Mouse (Mus musculus): ENCODE data around the gene Nrxn1.
"Not testable (repeated sequence)": the region's sequence is repeated elsewhere in the genome, so short reads cannot be mapped to it uniquely, and the experiment has no call there.

Nrxn1 gene

DNA sequence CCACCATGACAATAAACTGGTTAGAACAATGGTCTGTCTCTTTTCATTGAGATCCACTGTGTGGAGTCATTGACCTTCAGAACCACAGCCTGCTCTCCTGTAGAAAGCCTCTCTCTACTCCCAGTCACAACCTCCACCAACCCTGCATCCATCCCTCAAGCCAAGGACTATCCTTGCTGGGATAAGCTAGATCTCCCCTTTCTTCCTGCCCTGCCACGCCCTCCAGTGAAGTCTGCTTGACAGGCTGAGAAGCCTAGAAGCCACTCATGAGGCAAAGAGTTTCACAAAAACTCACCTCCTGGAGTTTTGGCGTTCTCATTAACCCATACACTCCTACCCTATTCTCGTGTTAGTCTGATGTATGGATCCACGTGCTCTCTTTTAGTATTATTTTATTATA lies 821.7 kb downstream of the Nrxn1 start:
- no peak for DNase-seq (ENCODE audit: low spot score)

DNA sequence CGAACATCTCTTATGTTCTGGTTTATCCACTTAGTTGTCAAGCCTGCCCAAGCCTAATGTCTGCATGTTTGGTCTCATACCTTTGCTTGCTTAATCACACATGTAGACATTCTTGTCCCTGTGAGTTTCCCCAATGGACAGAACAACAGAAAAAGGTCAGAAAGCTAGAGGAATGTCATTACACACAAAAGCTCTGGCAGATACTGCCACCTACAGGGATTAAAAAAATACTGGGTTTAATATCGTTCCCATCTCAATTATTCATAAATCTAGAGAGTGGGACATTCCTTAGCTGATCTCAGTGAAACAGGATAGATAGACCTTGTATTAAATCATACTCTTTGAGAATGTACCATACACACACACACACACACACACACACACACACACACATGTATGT lies 823.7 kb downstream of the Nrxn1 start:
- DNase-seq (ENCODE audit: low spot score): no peak

DNA sequence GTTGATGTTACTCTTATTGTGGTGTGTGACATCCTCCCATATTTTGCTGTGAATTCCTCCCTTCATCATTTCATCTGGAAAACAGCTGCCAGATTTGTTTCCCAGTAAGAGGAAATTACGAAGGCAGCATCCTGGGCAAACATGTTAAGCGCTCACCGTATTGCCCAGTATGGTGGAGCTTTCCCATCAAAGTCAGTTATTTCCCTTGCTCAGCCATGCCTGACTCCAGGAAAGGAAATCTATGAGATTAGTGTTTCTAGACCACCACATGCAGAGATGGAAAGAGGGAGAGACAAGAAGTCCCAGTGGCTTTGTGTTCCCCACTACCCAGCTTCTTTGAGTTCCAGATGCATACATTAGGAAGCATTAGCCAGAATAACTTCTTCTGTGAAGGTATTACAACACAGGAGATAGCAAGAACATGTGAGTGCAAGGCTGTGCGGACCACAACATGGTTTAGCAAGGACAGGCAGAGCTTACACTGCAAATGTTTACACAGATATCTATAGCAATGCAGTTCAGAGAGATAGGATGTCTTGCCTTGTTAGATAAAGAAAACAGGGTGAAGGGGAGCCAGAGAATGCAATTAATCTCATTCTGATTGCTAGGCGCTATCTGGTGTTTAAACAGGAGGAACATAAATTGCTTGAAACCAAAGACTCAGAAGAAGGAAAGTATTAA lies 839.3 kb downstream of the Nrxn1 start:
- DNase-seq (ENCODE audit: low spot score): no peak

DNA sequence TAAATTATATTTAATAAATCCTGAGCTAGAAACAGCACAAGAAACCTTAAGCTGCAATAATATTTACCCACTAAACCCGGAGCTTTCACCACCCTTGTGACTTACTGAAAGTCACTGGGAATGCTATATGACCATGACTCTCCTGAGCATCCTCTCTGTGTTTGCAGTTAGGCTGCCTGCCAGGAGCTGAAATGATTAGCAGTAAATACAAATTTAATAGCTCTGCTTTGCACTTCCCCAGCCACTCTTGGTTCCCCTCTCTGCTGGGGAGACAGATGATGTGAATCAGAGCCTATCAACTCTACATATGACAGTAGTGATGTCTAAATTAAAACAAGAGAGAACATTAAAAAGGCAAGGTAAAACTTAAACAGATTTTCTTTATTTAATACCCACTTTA lies 840.7 kb downstream of the Nrxn1 start:
- DNase-seq (ENCODE audit: low spot score): no peak

DNA sequence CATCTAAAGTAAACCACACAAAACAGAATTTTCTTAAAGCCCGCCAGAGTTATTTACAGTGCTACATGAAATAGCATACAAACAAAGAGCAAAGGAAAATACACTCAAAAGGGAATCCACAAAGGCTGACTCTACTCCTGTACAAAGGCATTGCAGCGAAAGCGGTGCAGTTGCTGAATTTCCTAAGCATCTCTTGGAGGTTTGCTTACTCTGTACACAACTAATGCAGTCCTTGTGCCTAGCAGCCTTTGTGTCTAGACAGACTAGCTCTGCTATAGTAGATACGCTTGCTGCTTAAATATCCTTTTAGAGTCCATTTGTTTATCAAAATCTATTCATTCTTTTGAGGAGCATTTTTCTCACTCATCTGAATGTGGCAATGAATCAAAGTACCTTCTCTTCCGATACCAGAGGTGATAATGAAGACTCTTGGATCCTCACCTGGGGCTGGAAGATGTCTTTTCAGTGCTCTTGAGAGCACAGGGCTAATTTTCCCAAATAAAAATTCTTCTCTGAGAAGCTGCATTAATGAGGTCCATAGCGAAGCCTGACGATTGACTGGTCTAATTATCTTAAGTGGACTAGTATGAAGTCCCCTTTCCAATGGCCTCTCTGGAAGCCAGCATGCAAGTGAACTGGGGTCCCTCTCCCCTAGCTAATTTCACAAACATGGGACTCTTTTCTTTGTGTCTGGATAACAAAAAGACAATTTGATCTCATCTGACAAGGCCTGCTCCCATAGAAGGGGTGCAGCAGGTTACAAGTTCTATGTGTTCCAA lies 845.6 kb downstream of the Nrxn1 start:
- DNase-seq (ENCODE audit: low spot score): no peak

DNA sequence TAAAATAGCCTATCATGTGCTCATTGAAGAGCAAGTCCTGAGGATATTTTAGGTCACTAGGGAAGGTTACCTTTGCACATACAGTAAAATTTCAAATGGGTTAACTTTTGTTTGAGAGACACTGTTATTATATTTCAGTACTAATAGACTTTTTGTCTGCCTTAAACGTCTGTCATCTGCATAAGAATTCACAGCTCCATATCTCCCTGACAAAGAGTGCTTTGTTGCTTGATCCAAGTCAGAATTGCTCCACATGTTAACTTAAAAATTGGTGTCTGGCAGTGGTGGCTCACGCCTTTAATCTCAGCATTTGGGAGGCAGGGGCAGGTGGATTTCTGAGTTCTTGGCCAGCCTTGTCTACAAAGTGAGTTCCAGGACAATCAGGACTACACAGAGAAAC lies 848.5 kb downstream of the Nrxn1 start:
- no peak for DNase-seq (ENCODE audit: low spot score)

DNA sequence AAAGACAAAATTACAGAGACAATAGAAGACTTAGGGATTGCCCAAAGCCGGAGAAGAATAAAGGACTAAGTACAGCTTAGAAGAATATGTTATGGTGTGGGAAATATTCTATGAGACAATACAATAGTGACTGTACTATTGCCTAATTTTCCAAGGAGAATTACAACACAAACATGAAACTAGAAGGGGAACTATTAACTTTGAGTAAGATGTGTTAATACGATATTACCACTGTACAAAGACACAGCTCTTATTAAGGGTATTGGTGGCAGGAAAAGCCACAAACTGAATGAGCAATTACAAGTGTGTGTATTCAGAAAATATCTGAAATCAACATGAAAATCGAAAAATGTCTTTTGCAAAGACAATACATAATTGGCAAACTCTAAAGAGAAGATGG lies 853.9 kb downstream of the Nrxn1 start:
- no peak for DNase-seq (ENCODE audit: low spot score)

DNA sequence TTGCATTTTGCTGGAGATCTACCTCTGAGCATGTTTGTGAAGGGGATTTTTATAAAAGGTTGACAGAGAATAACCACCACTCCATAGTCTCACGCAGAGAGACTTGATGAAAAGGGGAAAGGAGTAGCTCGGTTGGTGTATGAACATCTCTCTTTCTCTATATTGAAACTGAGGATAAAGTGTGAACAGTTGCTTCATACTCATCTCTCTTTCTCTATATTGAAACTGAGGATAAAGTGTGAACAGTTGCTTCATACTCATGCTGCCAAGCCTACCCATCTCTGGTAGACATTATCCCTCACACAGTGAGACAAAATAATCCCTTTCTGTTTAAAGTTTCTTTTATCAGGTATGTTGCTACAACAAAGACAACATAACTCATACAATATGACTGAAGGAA lies 854.4 kb downstream of the Nrxn1 start:
- DNase-seq (ENCODE audit: low spot score): no peak

DNA sequence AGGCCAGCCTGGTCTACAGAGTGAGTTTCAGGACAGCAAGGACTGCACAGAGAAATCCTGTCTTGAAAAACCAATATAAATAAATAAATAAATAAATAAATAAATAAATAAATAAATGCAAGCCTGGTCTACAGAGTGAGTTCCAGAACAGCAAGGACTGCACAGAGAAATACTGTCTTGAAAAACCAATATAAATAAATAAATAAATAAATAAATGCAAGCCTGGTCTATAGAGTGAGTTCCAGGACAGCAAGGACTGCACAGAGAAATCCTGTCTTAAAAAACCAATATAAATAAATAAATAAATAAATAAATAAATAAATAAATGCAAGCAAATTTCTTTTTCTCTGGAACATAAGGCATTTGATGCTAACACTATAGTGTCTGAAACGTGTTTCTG lies 857.2 kb downstream of the Nrxn1 start:
- DNase-seq (ENCODE audit: low spot score): not testable (repeated sequence)

DNA sequence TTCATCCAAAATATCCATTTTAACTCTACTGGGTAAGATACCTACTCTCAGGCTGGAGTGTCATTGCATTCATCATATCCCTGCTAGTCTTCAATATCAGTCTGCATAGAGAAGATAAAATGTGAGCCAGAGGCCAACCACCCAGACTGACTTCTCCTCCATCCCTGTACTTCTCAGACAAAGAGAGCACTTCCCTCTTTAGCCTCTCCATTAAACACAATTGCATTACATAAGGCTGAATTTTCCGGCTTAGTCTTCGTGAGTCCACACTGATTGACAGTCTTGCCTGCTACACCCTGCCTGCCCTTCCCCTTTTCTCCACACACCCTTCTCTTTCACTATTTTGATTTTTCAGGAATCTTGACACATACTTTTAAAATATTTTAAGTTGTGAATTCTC lies 858.1 kb downstream of the Nrxn1 start:
- DNase-seq (ENCODE audit: low spot score): no peak

DNA sequence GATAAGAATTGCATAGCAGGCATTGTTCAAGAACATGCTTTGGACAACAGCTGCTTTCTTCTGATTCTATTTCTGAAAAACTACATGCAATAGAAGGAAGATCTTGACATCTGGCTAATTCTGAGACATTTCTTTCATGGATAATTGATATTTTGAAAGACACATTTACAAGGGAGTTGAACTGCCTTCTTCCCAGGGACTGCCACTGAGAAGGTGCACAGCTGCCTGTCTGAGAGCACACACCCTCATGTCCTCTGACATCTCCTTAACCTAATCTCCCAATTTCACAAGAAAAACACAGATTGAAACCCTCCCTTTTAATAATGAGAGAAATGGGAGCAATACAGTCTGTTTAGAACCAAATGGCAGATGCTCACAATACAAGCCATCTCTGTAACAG lies 884.3 kb downstream of the Nrxn1 start:
- no peak for DNase-seq (ENCODE audit: low spot score)

DNA sequence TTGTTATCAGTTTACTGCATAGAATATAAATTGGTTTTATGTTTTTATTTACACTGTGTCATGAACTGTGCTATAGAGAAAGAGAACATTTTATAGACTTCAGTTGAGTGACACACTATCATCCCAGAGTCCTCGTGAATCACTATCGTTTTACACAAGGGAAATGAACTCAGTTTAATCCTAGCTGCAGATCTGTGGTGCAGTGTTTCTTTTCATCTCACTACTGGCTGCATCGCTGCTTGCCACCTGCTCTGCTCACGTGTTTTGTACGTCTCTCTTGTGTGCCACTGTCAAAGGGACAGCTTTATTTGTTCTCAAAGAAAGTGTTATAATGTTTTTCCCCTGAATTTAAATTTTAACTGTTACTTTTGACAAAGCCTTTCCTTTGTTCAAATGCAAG lies 885.3 kb downstream of the Nrxn1 start:
- no peak for DNase-seq (ENCODE audit: low spot score)

DNA sequence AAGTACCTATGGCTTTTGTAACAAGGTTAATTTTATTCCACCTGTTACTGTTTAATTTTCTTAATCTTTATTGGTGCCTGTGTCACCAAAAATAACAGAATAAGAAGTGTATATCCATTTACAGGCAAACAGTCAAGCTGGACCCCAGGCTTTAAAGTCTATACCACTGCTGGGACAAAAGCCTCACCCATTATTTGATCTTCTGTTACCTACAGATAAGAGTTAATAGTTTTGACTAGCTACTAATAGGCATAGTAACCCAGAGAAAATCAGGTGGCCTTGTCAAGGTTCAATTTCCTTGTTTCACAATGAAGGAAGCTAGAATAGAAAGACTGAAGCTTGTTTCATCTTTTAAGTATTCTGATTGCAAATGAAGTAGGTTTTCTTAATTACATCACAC lies 888.9 kb downstream of the Nrxn1 start:
- no peak for DNase-seq (ENCODE audit: low spot score)

DNA sequence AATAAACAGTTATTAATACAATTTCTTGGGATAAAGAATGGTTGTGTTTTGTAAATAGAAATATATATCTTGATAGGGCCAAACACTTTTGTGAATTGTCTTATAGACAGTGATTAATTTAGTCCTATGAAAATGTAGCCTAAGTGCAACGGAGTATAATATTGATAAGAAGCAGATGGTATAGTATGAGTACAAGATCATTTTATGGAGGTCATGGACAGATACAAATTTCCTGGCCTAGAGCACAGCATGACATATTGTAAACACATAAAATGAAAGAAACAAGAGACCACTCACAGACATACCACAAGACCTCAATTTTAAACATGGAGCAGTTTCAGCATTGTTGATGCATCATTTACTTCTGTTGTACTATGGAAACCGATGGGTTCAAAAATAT lies 890.1 kb downstream of the Nrxn1 start:
- no peak for DNase-seq (ENCODE audit: low spot score)

DNA sequence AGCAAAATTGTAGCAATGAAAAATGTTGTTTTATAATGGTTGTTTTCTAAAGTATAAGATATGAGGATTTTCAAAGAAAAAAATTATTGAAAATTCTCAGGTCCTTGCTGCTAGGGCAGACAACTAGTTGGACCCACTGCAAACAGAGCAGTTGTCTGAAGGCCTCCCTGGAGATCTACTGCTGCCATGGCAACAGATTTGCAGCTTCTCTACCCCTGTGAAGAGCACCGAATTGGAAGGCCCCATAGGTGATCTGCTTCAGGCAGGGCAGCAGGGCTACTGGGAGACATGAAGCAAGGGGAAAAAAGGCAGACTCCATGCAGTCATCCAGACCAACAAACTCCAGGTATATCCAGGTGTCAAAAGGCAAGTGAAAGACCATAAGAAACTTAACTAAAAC lies 896.1 kb downstream of the Nrxn1 start:
- DNase-seq (ENCODE audit: low spot score): no peak

DNA sequence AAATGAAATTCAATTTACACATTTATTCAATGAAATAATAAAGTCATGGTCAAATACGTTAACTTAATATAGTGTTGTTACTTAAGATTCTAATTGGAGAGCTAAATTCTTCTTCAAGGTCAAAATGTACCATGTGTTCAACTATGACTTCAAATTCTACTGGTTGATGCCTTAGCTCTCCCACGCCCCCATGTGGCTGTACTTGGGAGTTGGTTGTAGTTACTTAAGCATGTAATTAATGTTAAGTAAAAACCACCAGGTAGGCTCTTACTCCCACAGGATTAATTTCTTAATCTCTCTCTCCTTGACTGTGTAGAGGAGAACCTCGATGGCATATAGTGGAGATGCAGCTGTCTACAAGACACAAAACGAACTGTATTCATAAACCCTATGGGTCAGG lies 951.3 kb downstream of the Nrxn1 start:
- DNase-seq (ENCODE audit: low spot score): no peak

DNA sequence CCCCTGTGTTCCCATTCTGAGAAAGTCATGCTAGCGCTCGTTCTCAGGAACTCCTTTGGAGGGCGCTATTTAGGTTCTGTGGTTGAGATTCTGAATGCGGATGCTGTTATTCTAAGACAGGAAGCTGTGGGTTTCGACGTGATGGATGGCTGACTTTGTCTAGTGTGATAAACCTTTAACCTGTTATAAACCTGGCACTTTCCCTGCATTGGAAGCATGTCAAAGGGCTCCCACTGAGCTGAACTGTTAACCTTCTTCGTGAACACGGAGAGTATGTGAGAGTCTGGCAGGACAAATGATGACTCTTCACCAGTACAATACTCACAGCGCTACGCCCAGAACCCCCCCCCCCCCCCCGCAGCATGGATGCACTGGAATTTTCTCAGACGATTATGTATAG lies 962.0 kb downstream of the Nrxn1 start:
- no peak for DNase-seq (ENCODE audit: low spot score)

DNA sequence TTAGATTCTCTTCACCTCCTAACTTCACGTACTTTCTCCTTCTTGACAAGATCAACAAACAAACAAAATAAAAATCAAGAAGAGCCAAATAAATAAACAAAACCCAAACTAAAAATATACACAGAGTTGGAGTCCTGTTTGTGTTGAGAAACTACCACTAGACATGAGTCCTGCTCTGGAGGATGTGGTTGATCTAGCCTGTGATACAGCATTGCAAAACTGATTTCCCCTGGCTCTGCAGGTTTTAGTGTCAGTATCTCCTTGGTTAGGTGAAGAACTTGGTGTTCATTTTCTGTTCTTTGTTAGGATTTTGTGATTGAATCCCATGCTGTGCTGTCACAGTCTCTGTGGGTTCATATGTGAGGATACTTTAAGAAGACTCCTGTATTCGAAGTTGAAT lies 963.7 kb downstream of the Nrxn1 start:
- DNase-seq (ENCODE audit: low spot score): no peak

DNA sequence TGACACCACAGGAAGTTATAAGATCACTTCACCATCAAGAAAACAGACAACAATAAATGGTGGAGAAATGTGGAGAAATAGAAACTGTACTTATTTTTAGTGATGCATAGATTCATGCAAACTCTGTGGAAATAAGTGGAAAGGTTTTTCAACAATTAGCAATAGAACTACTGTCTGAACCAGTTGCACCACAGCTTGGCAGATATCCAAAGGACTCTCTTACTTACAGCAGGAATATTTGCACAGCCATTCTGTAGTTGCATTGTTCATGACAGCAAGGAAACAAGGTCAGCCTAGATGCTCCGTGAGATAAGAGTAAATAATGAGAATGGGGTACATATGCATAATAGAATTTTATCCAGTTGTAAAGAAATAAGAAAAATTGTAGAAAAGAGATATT lies 965.3 kb downstream of the Nrxn1 start:
- no peak for DNase-seq (ENCODE audit: low spot score)

DNA sequence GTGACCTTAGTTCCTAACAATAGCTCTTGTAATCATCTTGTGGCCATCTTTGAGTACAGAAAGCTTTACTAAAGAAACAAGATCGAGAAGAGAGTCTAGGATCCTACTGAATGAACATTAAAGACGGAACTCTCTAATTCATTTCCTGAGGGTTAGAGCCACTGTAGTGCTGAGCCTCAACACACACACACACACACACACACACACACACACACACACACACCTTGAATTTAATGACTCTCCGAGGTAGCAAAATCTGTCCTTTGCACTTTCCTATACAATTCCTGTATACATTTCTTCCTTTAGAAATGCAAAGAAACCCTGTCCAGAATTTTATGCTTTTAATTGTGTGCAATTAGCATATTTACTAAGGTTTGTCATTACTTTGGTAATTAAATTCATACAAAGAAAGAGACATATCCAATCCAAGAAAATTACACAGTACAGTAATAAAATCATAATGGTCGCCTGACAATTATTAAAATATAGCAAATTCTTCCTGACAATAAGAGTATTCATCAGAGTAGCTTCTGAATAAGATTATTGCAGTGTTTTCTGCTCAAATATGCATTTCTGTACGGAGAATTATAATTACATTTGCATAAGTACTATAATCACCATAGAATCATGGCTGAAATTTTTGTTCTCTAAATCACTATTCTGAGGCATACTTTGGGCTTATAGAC lies 969.9 kb downstream of the Nrxn1 start:
- DNase-seq (ENCODE audit: low spot score): no peak

DNA sequence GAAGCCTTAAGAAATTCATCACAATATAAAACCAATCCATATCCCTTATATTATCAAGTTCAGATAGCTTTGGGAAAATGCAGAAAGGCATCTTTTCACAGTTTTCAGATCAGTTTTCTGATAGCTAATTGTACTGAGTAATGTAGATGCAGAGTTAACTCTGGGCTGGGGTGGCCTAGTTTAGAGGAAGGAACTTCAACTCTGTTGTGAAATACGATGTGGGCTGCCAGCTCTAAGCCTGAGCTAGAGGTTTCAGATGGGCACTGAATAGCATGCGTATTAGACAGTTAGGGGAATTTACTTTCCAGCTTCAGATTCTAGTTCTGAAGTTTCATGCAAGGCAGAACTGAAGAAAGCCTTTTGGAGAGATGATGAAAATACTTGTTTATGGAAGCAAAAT lies 976.6 kb downstream of the Nrxn1 start:
- no peak for DNase-seq (ENCODE audit: low spot score)

DNA sequence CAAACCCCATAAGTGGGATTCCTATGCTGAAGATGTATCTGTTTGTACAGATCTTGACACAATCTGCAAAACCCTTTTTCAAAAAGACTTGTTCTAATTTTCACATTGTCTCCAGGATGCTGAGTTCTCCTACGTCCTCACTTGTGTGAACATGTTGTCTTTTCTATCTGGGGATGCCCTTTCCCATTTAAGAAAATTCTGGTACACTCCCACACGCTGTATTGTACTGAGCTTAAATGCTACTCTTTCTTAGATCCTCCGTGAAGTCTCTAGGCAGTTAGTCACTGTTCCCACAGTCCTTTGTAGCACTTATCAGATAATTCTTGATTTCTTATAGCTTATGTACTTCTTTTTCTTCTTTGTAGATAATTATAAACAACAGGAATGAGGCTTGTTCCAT lies 997.9 kb downstream of the Nrxn1 start:
- no peak for DNase-seq (ENCODE audit: low spot score)

DNA sequence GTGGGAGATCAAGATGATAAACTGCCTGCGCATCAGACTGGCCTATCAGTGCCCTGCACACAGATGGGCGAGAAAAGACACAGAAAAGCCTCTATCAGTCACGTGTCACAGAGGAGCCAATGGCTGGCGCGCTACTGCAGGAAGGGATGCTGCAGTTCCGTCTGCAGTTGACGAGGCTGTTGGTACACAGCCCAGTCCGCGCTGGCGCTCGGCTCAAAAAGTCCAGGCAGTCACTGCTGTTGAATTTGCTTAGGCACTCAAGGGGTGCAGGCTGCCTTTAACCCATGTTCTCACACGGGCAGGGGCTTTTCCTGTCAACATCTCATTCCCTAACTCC lies 1004.6 kb downstream of the Nrxn1 start:
- DNase-seq (ENCODE audit: low spot score): peak; percentile 71
